Mouse (Mus musculus): ENCODE measurements around the gene E130311K13Rik.

- TF ChIP-seq CTCF (IDR thresholded peaks at IDR 0.05; ENCODE audit: control insufficient read depth, insufficient read depth, low read length) (no peak), POLR2A (IDR thresholded peaks at IDR 0.05; ENCODE audit: borderline replicate concordance, control insufficient read depth, low read depth, low read length) (no peak)
These were observed 9.7 kb upstream of the E130311K13Rik start for GRCm38 (mm10) chr3:63938928-63939327.

Measured in bone marrow, adult 2 months (tissue).